Mouse (Mus musculus) embryonic facial prominence, embryonic 10.5 days (tissue): ENCODE measurements around the gene Slc17a7. TPM values are rescaled to one million over a fixed set of nuclear protein-coding genes. Genes with fewer than 3 reads are reported as not detected.
A peak's percentile ranks its signal among the peaks of the same experiment; 100 is the strongest.

Experiments
- microRNA counts: library from miRNA; unstranded; fragments of <30 nt; microRNA quantifications from one replicate; lab custom pipeline; 2017
- microRNA-seq: library from miRNA; unstranded; fragments of <30 nt; microRNA quantifications from one replicate; pipeline ENCODE4, GENCODE M21; 2017
- polyA plus RNA-seq: library from polyadenylated mRNA; unstranded; fragments of >200 nt; fragmentation: Nextera tagmentation; extraction: Ambion mirVana; gene quantifications from 2 replicates; pipeline ENCODE4 v1.2.1, GENCODE M21; 2016

Slc17a7 gene
- polyA plus RNA-seq, 1 experiment from 2014 or later, result 0.74 TPM

MicroRNA genes within 50 kb of the gene (microRNA counts, 519-probe panel; counts per million panel counts)
- 188 counts per million, percentile 57 among the panel's probes with 10 or more counts for microRNA mmu-miR-150 (lab: Ali Mortazavi, UCI)

Small RNA genes within 50 kb of the gene (microRNA-seq; reads per million reads assigned to microRNA genes)
- gene Mir150, result 3.7 reads per million, percentile 6 among the genes with 10 or more reads in this experiment
- 48.5 reads per million, percentile 42 among the genes with 10 or more reads in this experiment for gene Mir5121
- gene Mir7055, result not detected

Other genes with a start within 250 kb of the Slc17a7 start
- gene Ap2a1, start 234.5 kb upstream of the Slc17a7 start, polyA plus RNA-seq, result 75.1 and 77.1 TPM in 2 replicates
- gene Tsks, start 220.7 kb upstream of the Slc17a7 start, polyA plus RNA-seq, result 0.14 and 0.30 TPM in 2 replicates
- 18.5 and 18.8 TPM in 2 replicates for gene Cpt1c, start 189.1 kb upstream of the Slc17a7 start, polyA plus RNA-seq
- 968 and 991 TPM in 2 replicates for gene Prmt1, start 177.4 kb upstream of the Slc17a7 start, polyA plus RNA-seq
- gene Irf3, start 166.3 kb upstream of the Slc17a7 start, polyA plus RNA-seq, result 70.3 and 77.5 TPM in 2 replicates
- 87.0 and 90.7 TPM in 2 replicates for gene Bcl2l12, start 165.2 kb upstream of the Slc17a7 start, polyA plus RNA-seq
- gene Scaf1, start 147.6 kb upstream of the Slc17a7 start, polyA plus RNA-seq, result 46.2 and 47.9 TPM in 2 replicates
- 18.8 and 20.3 TPM in 2 replicates for gene Rras, start 146.0 kb upstream of the Slc17a7 start, polyA plus RNA-seq
- gene Prr12, start 111.1 kb upstream of the Slc17a7 start, polyA plus RNA-seq, result 13.4 and 14.9 TPM in 2 replicates
- 70.8 and 74.7 TPM in 2 replicates for gene Nosip, start 101.5 kb upstream of the Slc17a7 start, polyA plus RNA-seq
- 23.3 and 24.4 TPM in 2 replicates for gene Prrg2, start 101.3 kb upstream of the Slc17a7 start, polyA plus RNA-seq
- gene Rcn3, start 71.7 kb upstream of the Slc17a7 start, polyA plus RNA-seq, result 144 and 156 TPM in 2 replicates
- 6.0 and 7.0 TPM in 2 replicates for gene Fcgrt, start 60.1 kb upstream of the Slc17a7 start, polyA plus RNA-seq
- 1,885 and 1,917 TPM in 2 replicates for gene Rps11, start 39.5 kb upstream of the Slc17a7 start, polyA plus RNA-seq
- 1,273 and 1,282 TPM in 2 replicates for gene Rpl13a, start 35.2 kb upstream of the Slc17a7 start, polyA plus RNA-seq
- 0.31 TPM in 1 of 2 replicates, not detected in the other for gene Gm45713, start 27.7 kb upstream of the Slc17a7 start, polyA plus RNA-seq
- gene Flt3l, start 27.5 kb upstream of the Slc17a7 start, polyA plus RNA-seq, result 0.97 and 1.8 TPM in 2 replicates
- gene Pih1d1, start 9.6 kb upstream of the Slc17a7 start, polyA plus RNA-seq, result 99.6 and 103 TPM in 2 replicates
- gene Aldh16a1, start 9.4 kb upstream of the Slc17a7 start, polyA plus RNA-seq, result 65.3 and 71.7 TPM in 2 replicates
- 0.10 and 0.29 TPM in 2 replicates for gene Gfy, start 15.6 kb downstream of the Slc17a7 start, polyA plus RNA-seq
- not detected in 2 replicates for gene Pth2, start 17.0 kb downstream of the Slc17a7 start, polyA plus RNA-seq
- 0.62 and 0.67 TPM in 2 replicates for gene Ccdc155, start 40.9 kb downstream of the Slc17a7 start, polyA plus RNA-seq
- gene Dkkl1, start 48.2 kb downstream of the Slc17a7 start, polyA plus RNA-seq, result 1.2 and 2.0 TPM in 2 replicates
- gene Tead2, start 51.8 kb downstream of the Slc17a7 start, polyA plus RNA-seq, result 394 and 421 TPM in 2 replicates
- 0.50 and 0.88 TPM in 2 replicates for gene Cd37, start 75.2 kb downstream of the Slc17a7 start, polyA plus RNA-seq
- gene Slc6a16, start 77.1 kb downstream of the Slc17a7 start, polyA plus RNA-seq, result 0.28 and 0.32 TPM in 2 replicates
- not detected in 2 replicates for gene Slc6a21, start 113.6 kb downstream of the Slc17a7 start, polyA plus RNA-seq
- gene Trpm4, start 169.8 kb downstream of the Slc17a7 start, polyA plus RNA-seq, result 10.6 and 11.3 TPM in 2 replicates
- gene Hrc, start 171.3 kb downstream of the Slc17a7 start, polyA plus RNA-seq, result 0.31 and 0.64 TPM in 2 replicates
- 5.8 and 7.1 TPM in 2 replicates for gene Ppfia3, start 203.1 kb downstream of the Slc17a7 start, polyA plus RNA-seq
- gene Lin7b, start 206.6 kb downstream of the Slc17a7 start, polyA plus RNA-seq, result 0.24 and 1.2 TPM in 2 replicates
- gene Snrnp70, start 231.8 kb downstream of the Slc17a7 start, polyA plus RNA-seq, result 285 and 287 TPM in 2 replicates
- 0.06 TPM in 1 of 2 replicates, not detected in the other for gene Kcna7, start 241.7 kb downstream of the Slc17a7 start, polyA plus RNA-seq
- gene Ntf5, start 249.7 kb downstream of the Slc17a7 start, polyA plus RNA-seq, result 2.8 TPM in 2 replicates